Mouse (Mus musculus) monocyte, adult 5-6 weeks (primary cell): ENCODE results near the gene Adcy3. TPM values are rescaled to one million over a fixed set of nuclear protein-coding genes. Genes with fewer than 3 reads are reported as not detected.
"Not testable (repeated sequence)": the region's sequence is repeated elsewhere in the genome, so short reads cannot be mapped to it uniquely, and the experiment has no call there.

ENCODE experiments used
- ATAC-seq: fragments of 153-309, 156-312 bp; replicated peaks from 2 replicates; pipeline ENCODE4 v1.8.0; 2017; ENCODE audit warnings: mild to moderate bottlenecking; ENCODE audit not compliant: low TSS enrichment, insufficient number of reproducible peaks, severe bottlenecking, poor library complexity, low FRiP score
- total RNA-seq: library from RNA; stranded (forward); fragments of 200-1000, 200-491, 200-594 nt; gene quantifications from 3 replicates; pipeline ENCODE4 v1.2.3, GENCODE M21; 2017

The Adcy3 gene
- total RNA-seq, 1 experiment from 2014 or later, result 11.2 TPM

- ATAC-seq, result no peak
Observed at GRCm38 (mm10) chr12:4212908-4213307, 80.0 kb downstream of the Adcy3 start.

GRCm38 (mm10) chr12:4230156-4230555 is 97.3 kb downstream of the Adcy3 start:
- no peak for ATAC-seq

- no peak for ATAC-seq
Observed at GRCm38 (mm10) chr12:4232777-4233176, 99.9 kb downstream of the Adcy3 start.

- ATAC-seq, result peak; percentile 93
Observed at GRCm38 (mm10) chr12:4233572-4234508, 100.9 kb downstream of the Adcy3 start, which contains the start of the genes Ptrhd1 and Cenpo. Gene Ptrhd1 (plus strand): TSS chr12:4234027. Gene Cenpo (minus strand): TSS chr12:4234294.

GRCm38 (mm10) chr12:4237481-4237880 is 104.6 kb downstream of the Adcy3 start:
- no peak for ATAC-seq

GRCm38 (mm10) chr12:4240281-4240680 is 107.4 kb downstream of the Adcy3 start:
- ATAC-seq, result not testable (repeated sequence)

- no peak for ATAC-seq
Observed at GRCm38 (mm10) chr12:4243805-4244204, 110.9 kb downstream of the Adcy3 start.

GRCm38 (mm10) chr12:4245742-4246141 is 112.8 kb downstream of the Adcy3 start:
- ATAC-seq, result no peak

GRCm38 (mm10) chr12:4249786-4250185 is 116.9 kb downstream of the Adcy3 start:
- ATAC-seq, result no peak

- ATAC-seq, result no peak
Observed at GRCm38 (mm10) chr12:4252742-4253655, 120.1 kb downstream of the Adcy3 start.

Other genes with a start within 250 kb of the Adcy3 start
- not detected in 3 replicates for gene Pomc, start 178.2 kb upstream of the Adcy3 start, total RNA-seq
- gene Efr3b, start 94.2 kb upstream of the Adcy3 start, total RNA-seq, result not detected in 3 replicates
- 5.8 to 8.9 TPM (median 6.1 TPM) in 3 replicates for gene Dnajc27, start 50.5 kb upstream of the Adcy3 start, total RNA-seq
- gene Ptrhd1, start 100.9 kb downstream of the Adcy3 start, total RNA-seq, result 1.6 to 2.2 TPM (median 2.1 TPM) in 3 replicates
- gene Cenpo, start 101.2 kb downstream of the Adcy3 start, total RNA-seq, result 16.6 to 38.3 TPM (median 31.8 TPM) in 3 replicates